Mouse (Mus musculus) liver, embryonic 13.5 days (tissue): ENCODE measurements at regions not wholly inside any gene's neighbourhood (a gene's known extent, or its start where the extent isn't known, plus 50 kb on each side); places are given as distances from the start of the nearest gene placed in this dataset.
A peak's percentile ranks its signal among the peaks of the same experiment; 100 is the strongest.

ENCODE experiments used
- ATAC-seq: fragments of 200-750 bp; cut with Nextera tagmentation; 2 replicates; pipeline ENCODE4 v1.8.0; 2017; ENCODE audit warnings: low read depth, mild to moderate bottlenecking, moderate number of reproducible peaks, moderate library complexity
- DNase-seq: peaks from one replicate; pipeline ENCODE4 v3.0.0; 2022
- H3K27ac ChIP-seq: fragments of 300-500 bp; sonication (generic); 2 replicates; pipeline ENCODE4 v1.5.1; 2015; ENCODE audit warnings: moderate library complexity, mild to moderate bottlenecking, inconsistent platforms
- H3K27me3 ChIP-seq: fragments of 300-500 bp; sonication (generic); 2 replicates; pipeline ENCODE4 v1.6.1; 2015; ENCODE audit warnings: mild to moderate bottlenecking, inconsistent platforms
- H3K36me3 ChIP-seq: fragments of 300-500 bp; sonication (generic); 2 replicates; pipeline ENCODE4 v1.6.1; 2015; ENCODE audit warnings: mild to moderate bottlenecking, inconsistent platforms
- H3K4me1 ChIP-seq: fragments of 300-500 bp; sonication (generic); replicated peaks from 2 replicates; pipeline ENCODE4 v1.6.1; 2015; ENCODE audit warnings: inconsistent platforms
- H3K4me2 ChIP-seq: fragments of 300-500 bp; sonication (generic); 2 replicates; pipeline ENCODE4 v1.6.1; 2015; ENCODE audit warnings: inconsistent platforms, mild to moderate bottlenecking, moderate library complexity
- H3K4me3 ChIP-seq: fragments of 300-500 bp; sonication (generic); replicated peaks from 2 replicates; pipeline ENCODE4 v1.5.1; 2015; ENCODE audit warnings: mild to moderate bottlenecking, inconsistent platforms
- H3K9ac ChIP-seq: fragments of 300-500 bp; sonication (generic); 2 replicates; pipeline ENCODE4 v1.6.1; 2015; ENCODE audit warnings: mild to moderate bottlenecking, inconsistent platforms
- H3K9me3 ChIP-seq: fragments of 300-500 bp; sonication (generic); replicated peaks from 2 replicates; pipeline ENCODE4 v1.6.1; 2016; ENCODE audit warnings: inconsistent platforms
- WGBS: fragments of 180-500 bp; shearing (Covaris S2); methylation state at CpG from one replicate; pipeline ENCODE4 v1.1.7; 2015; ENCODE audit not compliant: insufficient replicate concordance; 5-methylcytosine and 5-hydroxymethylcytosine counted together

GRCm38 (mm10) chr13:116795041-116795440 is 230.3 kb downstream of the Parp8 start:
- H3K36me3 ChIP-seq = no peaks in the 10 kb centered on the region
- H3K27me3 ChIP-seq = no peaks in the 10 kb centered on the region
- no peak overlapping the region for H3K4me3 ChIP-seq
- no peaks in the 10 kb centered on the region; the same call in 1 of the 2 replicates for H3K9me3 ChIP-seq
- H3K27ac ChIP-seq = no peak overlapping the region
- H3K9ac ChIP-seq = no peak overlapping the region
- DNase-seq = no peak
- no peaks in the 10 kb centered on the region for H3K4me1 ChIP-seq
- no peak for ATAC-seq
- no peak overlapping the region for H3K4me2 ChIP-seq
- 22% methylated on average over 2 of the region's 2 CpGs for WGBS

- H3K27ac ChIP-seq = no peak overlapping the region
Observed at GRCm38 (mm10) chr13:116781616-116782015, 243.7 kb downstream of the Parp8 start.

GRCm38 (mm10) chr13:116765491-116765890 is 259.8 kb downstream of the Parp8 start:
- Histone ChIP-seq H3K27me3 (no peaks in the 10 kb centered on the region), H3K27ac (no peak overlapping the region)
- WGBS = 64% methylated on average over 3 of the region's 3 CpGs

More at GRCm38 (mm10) chr13:116781616-116782015, 243.7 kb downstream of the Parp8 start:
- Histone ChIP-seq H3K4me2 (no peak overlapping the region), H3K9ac (no peak overlapping the region), H3K27me3 (no peaks in the 10 kb centered on the region), H3K4me3 (no peak overlapping the region), H3K9me3 (no peaks in the 10 kb centered on the region), H3K4me1 (no peaks in the 10 kb centered on the region), H3K36me3 (no peaks in the 10 kb centered on the region)
- DNase-seq (no peak), ATAC-seq (no peak)

GRCm38 (mm10) chr13:116759912-116760311 is 265.4 kb downstream of the Parp8 start:
- Histone ChIP-seq H3K4me3 (no peak overlapping the region), H3K27me3 (no peaks in the 10 kb centered on the region), H3K36me3 (no peaks in the 10 kb centered on the region), H3K9me3 (no peaks in the 10 kb centered on the region), H3K27ac (no peak overlapping the region), H3K9ac (no peak overlapping the region), H3K4me1 (no peaks in the 10 kb centered on the region), H3K4me2 (no peak overlapping the region)
- ATAC-seq = no peak
- 65% methylated on average over 2 of the region's 2 CpGs for WGBS
- no peak for DNase-seq

More at GRCm38 (mm10) chr13:116765491-116765890, 259.8 kb downstream of the Parp8 start:
- DNase-seq = no peak
- Histone ChIP-seq H3K9me3 (no peaks in the 10 kb centered on the region), H3K4me3 (no peak overlapping the region), H3K4me1 (no peaks in the 10 kb centered on the region), H3K4me2 (no peak overlapping the region), H3K9ac (no peak overlapping the region), H3K36me3 (no peaks in the 10 kb centered on the region)
- no peak for ATAC-seq

- Histone ChIP-seq H3K27ac (no peak overlapping the region), H3K4me3 (no peak overlapping the region), H3K27me3 (no peaks in the 10 kb centered on the region), H3K4me2 (no peak overlapping the region), H3K36me3 (no peaks in the 10 kb centered on the region), H3K9me3 (no peaks in the 10 kb centered on the region), H3K9ac (no peak overlapping the region), H3K4me1 (no peaks in the 10 kb centered on the region)
- ATAC-seq (no peak), DNase-seq (no peak)
- WGBS = 53% methylated on average over 4 of the region's 4 CpGs
Observed at GRCm38 (mm10) chr13:116740825-116741224, 284.5 kb downstream of the Parp8 start.

- Histone ChIP-seq H3K9ac (no peak overlapping the region), H3K27ac (no peak overlapping the region), H3K27me3 (no peaks in the 10 kb centered on the region), H3K4me3 (no peak overlapping the region), H3K36me3 (no peaks in the 10 kb centered on the region), H3K4me2 (no peak overlapping the region), H3K4me1 (no peaks in the 10 kb centered on the region), H3K9me3 (no peaks in the 10 kb centered on the region)
- WGBS = 71% methylated on average over 14 of the region's 14 CpGs
- ATAC-seq = no peak
- DNase-seq = no peak
Observed at GRCm38 (mm10) chr13:116723361-116724153, 301.8 kb downstream of the Parp8 start.

- DNase-seq (no peak), ATAC-seq (no peak)
- Histone ChIP-seq H3K27me3 (peaks cover 28% of the 10 kb centered on the region), H3K4me2 (no peak overlapping the region), H3K9ac (no peak overlapping the region), H3K27ac (no peak overlapping the region), H3K36me3 (no peaks in the 10 kb centered on the region), H3K4me1 (no peaks in the 10 kb centered on the region), H3K4me3 (no peak overlapping the region), H3K9me3 (no peaks in the 10 kb centered on the region)
- 14% methylated on average over 5 of the region's 5 CpGs for WGBS
Observed at GRCm38 (mm10) chr13:116714809-116715208, 310.5 kb downstream of the Parp8 start.

GRCm38 (mm10) chr13:116711866-116712593 is 313.3 kb downstream of the Parp8 start:
- ATAC-seq (no peak), DNase-seq (peak; percentile 2)
- Histone ChIP-seq H3K4me3 (peak overlapping the region; percentile 12), H3K27ac (no peak overlapping the region), H3K36me3 (no peaks in the 10 kb centered on the region), H3K4me2 (peak overlapping the region; percentile 52), H3K27me3 (peaks cover 55% of the 10 kb centered on the region), H3K9me3 (no peaks in the 10 kb centered on the region), H3K9ac (no peak overlapping the region), H3K4me1 (no peaks in the 10 kb centered on the region)
- under 1% methylated on average over 24 of the region's 24 CpGs for WGBS

GRCm38 (mm10) chr13:116711148-116711865 is 314.0 kb downstream of the Parp8 start:
- 2% methylated on average over 22 of the region's 22 CpGs for WGBS
- Histone ChIP-seq H3K4me2 (peak overlapping the region; percentile 52), H3K27me3 (peaks cover 63% of the 10 kb centered on the region), H3K9ac (no peak overlapping the region), H3K4me3 (peak overlapping the region; percentile 12), H3K36me3 (no peaks in the 10 kb centered on the region), H3K9me3 (no peaks in the 10 kb centered on the region), H3K27ac (no peak overlapping the region), H3K4me1 (no peaks in the 10 kb centered on the region)
- no peak for DNase-seq
- ATAC-seq = no peak

GRCm38 (mm10) chr13:116709671-116710070 is 315.7 kb downstream of the Parp8 start:
- H3K27me3 ChIP-seq = peaks cover 78% of the 10 kb centered on the region
- H3K9me3 ChIP-seq = no peaks in the 10 kb centered on the region
- no peak overlapping the region for H3K27ac ChIP-seq
- H3K4me3 ChIP-seq = no peak overlapping the region
- no peak overlapping the region for H3K9ac ChIP-seq
- DNase-seq (no peak), ATAC-seq (no peak)
- 15% methylated on average over 7 of the region's 7 CpGs for WGBS
- H3K4me1 ChIP-seq = no peaks in the 10 kb centered on the region
- no peak overlapping the region for H3K4me2 ChIP-seq
- H3K36me3 ChIP-seq = no peaks in the 10 kb centered on the region

- Histone ChIP-seq H3K4me3 (no peak overlapping the region), H3K9ac (no peak overlapping the region), H3K4me1 (no peaks in the 10 kb centered on the region), H3K36me3 (no peaks in the 10 kb centered on the region), H3K27me3 (peaks cover 86% of the 10 kb centered on the region), H3K27ac (no peak overlapping the region), H3K9me3 (no peaks in the 10 kb centered on the region), H3K4me2 (no peak overlapping the region)
- no peak for ATAC-seq
- DNase-seq = no peak
- WGBS = 2% methylated on average over 16 of the region's 16 CpGs
Observed at GRCm38 (mm10) chr13:116708846-116709245, 316.5 kb downstream of the Parp8 start.
